15 mouse cellular contexts compared by ENCODE assay signal in the genomic region with DNA sequence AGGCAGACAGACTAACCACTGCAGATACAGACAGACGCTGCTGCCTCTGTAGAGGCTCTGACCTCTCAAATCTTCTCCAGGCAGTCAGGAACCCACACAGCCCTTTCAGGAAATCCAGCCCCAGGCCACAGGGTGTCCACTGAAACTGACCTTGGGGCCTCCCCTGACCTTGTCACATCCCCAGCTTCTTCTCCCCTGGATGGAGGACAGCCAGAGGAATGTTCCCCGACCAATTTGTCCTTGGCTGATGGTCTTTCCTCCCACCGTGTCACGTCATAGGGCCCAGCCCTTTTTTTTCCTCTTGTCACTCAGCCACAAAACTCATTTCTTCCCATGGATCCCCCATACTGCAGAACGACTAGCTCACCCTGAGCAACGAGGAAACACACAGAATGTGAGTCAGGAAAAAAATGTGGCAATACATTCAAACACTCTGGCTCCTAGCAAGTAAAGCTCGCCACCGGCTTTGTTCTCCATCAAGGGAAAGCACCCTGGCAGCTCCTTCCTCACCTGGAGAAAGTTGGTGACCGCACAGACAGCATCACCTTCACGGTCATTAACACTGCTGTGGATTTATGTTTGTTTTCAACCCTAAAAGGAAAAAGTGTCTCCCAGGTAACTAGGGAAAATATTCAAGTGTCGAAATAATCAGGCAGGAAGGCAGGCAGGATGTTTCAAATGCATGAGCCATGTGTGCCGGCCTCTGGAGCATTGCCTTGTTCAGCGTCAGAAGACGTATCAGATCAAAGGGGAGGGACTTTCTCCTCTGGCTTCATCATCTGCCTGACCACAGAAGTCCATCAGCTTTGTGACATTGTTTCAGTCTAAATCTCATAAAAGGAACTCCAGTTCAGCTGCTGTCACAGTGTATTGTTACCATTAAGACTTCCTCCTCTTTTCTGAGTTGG. TPM values are rescaled to one million over a fixed set of nuclear protein-coding genes. Genes with fewer than 3 reads are reported as not detected.
DNase-seq lines count a peak whose midpoint lies in the region; ATAC-seq and TF ChIP-seq lines count a peak whose summit lies in the region.
"Had no signal": no experiment of that assay in that cellular context is flagged by ENCODE, and none has a peak within 500 bp of the region (broad histone marks: within the 10 kb centered on the region; RNA-seq: fewer than 3 reads in every experiment).

No protein-coding gene starts in this region.

- no peak for TF ChIP-seq CTCF in kidney, postnatal 0 days (IDR thresholded peaks at IDR 0.05; ENCODE audit: low read depth)
- no peak for TF ChIP-seq CTCF in hindbrain, postnatal 0 days (IDR thresholded peaks at IDR 0.05; ENCODE audit: low read depth)

- DNase-seq in adrenal gland, adult (ENCODE audit: inconsistent age in 2 of 2, low spot score in 1 of 2): peak; percentile 67 to 79
- DNase-seq in adrenal gland, postnatal 25 days: no peak
- peak; percentile 53 for DNase-seq in kidney, postnatal 0 days (ENCODE audit: low spot score)
- peak; percentile 41 to 46 for DNase-seq in adrenal gland, postnatal 36 days
- no peak for DNase-seq in hindbrain, postnatal 0 days (ENCODE audit: low spot score)
- no peak for DNase-seq in right cerebral cortex, adult 18-20 months
- DNase-seq: cerebellum, postnatal 10 days; gastrocnemius, postnatal 25 days; kidney, postnatal 14 days had no signal

- H3K36me3 ChIP-seq in kidney, postnatal 0 days (ENCODE audit: insufficient read depth, low read length): no peaks in the 10 kb centered on the region
- no peaks in the 10 kb centered on the region for H3K36me3 ChIP-seq in kidney, embryonic 14.5 days (ENCODE audit: control insufficient read depth, insufficient read depth, low read length)
- H3K36me3 ChIP-seq in intestine, embryonic 16.5 days (ENCODE audit: control insufficient read depth, insufficient read depth, low read length): no peaks in the 10 kb centered on the region
- H3K36me3 ChIP-seq in hindbrain, postnatal 0 days (ENCODE audit: insufficient read depth, low read length): no peaks in the 10 kb centered on the region
- H3K36me3 ChIP-seq: embryonic facial prominence, embryonic 10.5 days; limb, embryonic 13.5 days; liver, embryonic 15.5 days; neural tube, embryonic 13.5 days had no signal

- no peaks in the 10 kb centered on the region for H3K9me3 ChIP-seq in kidney, postnatal 0 days (replicated peaks; ENCODE audit: low read length)
- no peaks in the 10 kb centered on the region for H3K9me3 ChIP-seq in kidney, embryonic 14.5 days (ENCODE audit: control insufficient read depth, low read length)
- H3K9me3 ChIP-seq in intestine, embryonic 16.5 days (ENCODE audit: control insufficient read depth, low read length): no peaks in the 10 kb centered on the region
- no peaks in the 10 kb centered on the region for H3K9me3 ChIP-seq in hindbrain, postnatal 0 days (ENCODE audit: low read length)
- H3K9me3 ChIP-seq: embryonic facial prominence, embryonic 10.5 days; limb, embryonic 13.5 days; liver, embryonic 15.5 days; neural tube, embryonic 13.5 days had no signal

- H3K4me2 ChIP-seq in kidney, postnatal 0 days (ENCODE audit: low read length): no peak overlapping the region
- no peak overlapping the region for H3K4me2 ChIP-seq in kidney, embryonic 14.5 days (replicated peaks; ENCODE audit: low read depth, low read length)
- no peak overlapping the region for H3K4me2 ChIP-seq in intestine, embryonic 16.5 days (ENCODE audit: low read depth, low read length)
- no peak overlapping the region for H3K4me2 ChIP-seq in hindbrain, postnatal 0 days (ENCODE audit: low read depth, low read length)
- H3K4me2 ChIP-seq: limb, embryonic 13.5 days; liver, embryonic 15.5 days; neural tube, embryonic 13.5 days had no signal

- ATAC-seq in kidney, postnatal 0 days (replicated peaks; ENCODE audit: low FRiP score, low read depth): no peak
- no peak for ATAC-seq in kidney, embryonic 14.5 days (ENCODE audit: low FRiP score, low TSS enrichment)
- ATAC-seq in intestine, embryonic 16.5 days: no peak
- ATAC-seq in hindbrain, postnatal 0 days: no peak

- no peaks in the 10 kb centered on the region for H3K27me3 ChIP-seq in kidney, postnatal 0 days (ENCODE audit: insufficient read depth, low read length)
- H3K27me3 ChIP-seq in kidney, embryonic 14.5 days (ENCODE audit: control insufficient read depth, insufficient read depth, low read length): no peaks in the 10 kb centered on the region
- H3K27me3 ChIP-seq in intestine, embryonic 16.5 days (replicated peaks; ENCODE audit: control insufficient read depth, insufficient read depth, low read length): no peaks in the 10 kb centered on the region
- H3K27me3 ChIP-seq in hindbrain, postnatal 0 days (ENCODE audit: insufficient read depth, low read length): no peaks in the 10 kb centered on the region
- H3K27me3 ChIP-seq: limb, embryonic 13.5 days; liver, embryonic 15.5 days had no signal

- H3K27ac ChIP-seq in kidney, postnatal 0 days: no peak overlapping the region
- no peak overlapping the region for H3K27ac ChIP-seq in kidney, embryonic 14.5 days (ENCODE audit: low read depth, low read length)
- H3K27ac ChIP-seq in intestine, embryonic 16.5 days (ENCODE audit: low read length): 0 out of 2 replicates have a peak overlapping the region, but pooled peaks have one; percentile 36
- H3K27ac ChIP-seq in hindbrain, postnatal 0 days: no peak overlapping the region
- H3K27ac ChIP-seq: embryonic facial prominence, embryonic 10.5 days; limb, embryonic 13.5 days; liver, embryonic 15.5 days; neural tube, embryonic 13.5 days had no signal

- no peak overlapping the region for H3K9ac ChIP-seq in kidney, postnatal 0 days (ENCODE audit: low read depth, low read length)
- H3K9ac ChIP-seq in kidney, embryonic 14.5 days (ENCODE audit: low read depth, low read length): no peak overlapping the region
- no peak overlapping the region for H3K9ac ChIP-seq in intestine, embryonic 16.5 days (ENCODE audit: low read depth, low read length)
- no peak overlapping the region for H3K9ac ChIP-seq in hindbrain, postnatal 0 days (replicated peaks; ENCODE audit: low read length)
- H3K9ac ChIP-seq: limb, embryonic 13.5 days; liver, embryonic 15.5 days; neural tube, embryonic 13.5 days had no signal

- WGBS in kidney, postnatal 0 days: 42% methylated on average over 14 of the region's 14 CpGs
- WGBS in kidney, embryonic 14.5 days: 49% methylated on average over 14 of the region's 14 CpGs
- 53% methylated on average over 14 of the region's 14 CpGs for WGBS in intestine, embryonic 16.5 days
- 42% methylated on average over 14 of the region's 14 CpGs for WGBS in hindbrain, postnatal 0 days

- no peak overlapping the region for H3K4me3 ChIP-seq in kidney, postnatal 0 days (replicated peaks; ENCODE audit: low read depth, low read length)
- no peak overlapping the region for H3K4me3 ChIP-seq in kidney, embryonic 14.5 days (ENCODE audit: low read length)
- H3K4me3 ChIP-seq in intestine, embryonic 16.5 days (ENCODE audit: low read length): no peak overlapping the region
- no peak overlapping the region for H3K4me3 ChIP-seq in hindbrain, postnatal 0 days (ENCODE audit: low read length)
- H3K4me3 ChIP-seq: embryonic facial prominence, embryonic 10.5 days; limb, embryonic 13.5 days; liver, embryonic 15.5 days; neural tube, embryonic 13.5 days had no signal

- peaks cover 14% of the 10 kb centered on the region for H3K4me1 ChIP-seq in kidney, postnatal 0 days (replicated peaks; ENCODE audit: insufficient read depth, low read length)
- peaks cover 20% of the 10 kb centered on the region; the same call in 1 of the 2 replicates for H3K4me1 ChIP-seq in kidney, embryonic 14.5 days (ENCODE audit: control insufficient read depth, insufficient read depth, low read length)
- peaks cover 33% of the 10 kb centered on the region for H3K4me1 ChIP-seq in intestine, embryonic 16.5 days (ENCODE audit: control insufficient read depth, insufficient read depth, low read length)
- H3K4me1 ChIP-seq in hindbrain, postnatal 0 days (ENCODE audit: insufficient read depth, low read length): peaks cover 7% of the 10 kb centered on the region; the same call in 1 of the 2 replicates

RNA-seq across cellular contexts. Expression of a gene that starts 17.2 kb away (rescaled TPM):
- total RNA-seq in adrenal gland, postnatal 25 days (2021): 5.8 and 7.2 TPM in 2 replicates
- polyA plus RNA-seq in kidney, postnatal 0 days (2015; fragmentation: Nextera tagmentation; extraction: Ambion mirVana): 19.9 and 21.3 TPM in 2 replicates
- polyA plus RNA-seq in kidney, embryonic 14.5 days (2014; fragmentation: Nextera tagmentation; extraction: Ambion mirVana): 24.9 and 38.7 TPM in 2 replicates
- 1 to 10 TPM; 4.9 to 6.3 TPM for total RNA-seq in adrenal gland, postnatal 36 days (2021)
- 17.5 and 20.2 TPM in 2 replicates for polyA plus RNA-seq in intestine, embryonic 16.5 days (2015; fragmentation: Nextera tagmentation; extraction: Ambion mirVana)
- total RNA-seq in hindbrain, postnatal 0 days (2014; rRNA removed): 15.3 and 17.7 TPM in 2 replicates
- polyA plus RNA-seq in hindbrain, postnatal 0 days (2015; fragmentation: Nextera tagmentation; extraction: Ambion mirVana): 4.8 and 4.9 TPM in 2 replicates

Comparison
In these comparisons a context has a peak if more than half of its experiments do, and no peak if none do; other contexts are left out.
1. DNase-seq: peak in adrenal gland, adult (2 of 2), kidney, postnatal 0 days (single experiment) and adrenal gland, postnatal 36 days (2 of 2); none in adrenal gland, postnatal 25 days (single experiment), hindbrain, postnatal 0 days (single experiment) and right cerebral cortex, adult 18-20 months (single experiment).